Mouse (Mus musculus): ENCODE results near the gene Spon1. TPM values are rescaled to one million over a fixed set of nuclear protein-coding genes. Genes with fewer than 3 reads are reported as not detected.

Gene Spon1
- total and polyA plus RNA-seq, 3 experiments: not detected

DNA sequence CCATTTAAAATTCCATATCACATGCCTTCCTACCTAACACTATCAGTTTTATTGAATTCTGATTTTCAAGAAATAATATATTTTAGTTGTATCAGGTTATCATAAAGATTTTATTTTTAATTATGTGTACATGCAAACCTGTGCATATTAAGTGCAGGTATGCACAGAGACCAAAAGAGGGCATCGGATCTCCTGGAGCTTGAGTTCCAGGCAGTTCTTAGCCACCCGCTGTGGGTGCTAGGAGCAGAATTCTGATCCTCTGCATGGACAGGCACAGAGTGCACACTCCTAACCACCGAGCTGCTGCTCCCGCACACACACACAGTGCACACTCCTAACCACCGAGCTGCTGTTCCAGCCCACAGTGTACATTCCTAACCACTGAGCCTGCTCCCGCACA lies 294.6 kb downstream of the Spon1 start:
- H3K36me3 ChIP-seq (replicated peaks in 1 of 2; ENCODE audit: control insufficient read depth in 1 of 2, insufficient read depth in 1 of 2, low read length in 1 of 2): peaks cover 0 to 25% of the 10 kb centered on the region in 2 experiments
- in situ Hi-C loops (cut with MboI; ENCODE audit: low pct_ligation_motif_present, low pct_unique_long_range_greater_than_20kb, low sequenced_read_pairs) (loop anchor here (25.0 kb wide), 1 partner anchor 577 kb away; the partner anchor contains the start of gene Calca), dilution Hi-C loops (cut with MboI; ENCODE audit: extremely low pct_ligation_motif_present, extremely low pct_unique_long_range_greater_than_20kb, low sequenced_read_pairs) (no loop called here)
- no peaks in the 10 kb centered on the region for H3K27me3 ChIP-seq (replicated peaks)
- no peak for DNase-seq (ENCODE audit: extremely low read depth)
- H3K9ac ChIP-seq (ENCODE audit: insufficient read depth, low read depth): no peak overlapping the region
- H3K4me1 ChIP-seq (ENCODE audit: control insufficient read depth in 1 of 2, insufficient read depth in 2 of 2): peaks cover 0 to 4% of the 10 kb centered on the region in 2 experiments; a peak in 1 of 4 replicates
- no peaks in the 10 kb centered on the region for H3K9me3 ChIP-seq (replicated peaks; ENCODE audit: low read length)
- no peaks in the 10 kb centered on the region for H3K79me2 ChIP-seq (replicated peaks; ENCODE audit: control insufficient read depth, extremely low read depth, insufficient read depth, poor library complexity, severe bottlenecking)
- H3K4me2 ChIP-seq (ENCODE audit: insufficient read depth, low read depth, poor library complexity, severe bottlenecking): no peak overlapping the region
- TF ChIP-seq MXI1 (IDR thresholded peaks at IDR 0.05; ENCODE audit: low read depth, low read length) (no peak), UBTF (IDR thresholded peaks at IDR 0.05; ENCODE audit: low read depth, low read length) (no peak), TBP (conservative IDR thresholded peaks at IDR 0.05; ENCODE audit: low read depth, low read length) (no peak), SMC3 (IDR thresholded peaks at IDR 0.05; ENCODE audit: low read depth, low read length) (no peak), SIN3A (IDR thresholded peaks at IDR 0.05; ENCODE audit: low read length) (no peak), CTCF (conservative IDR thresholded peaks at IDR 0.05 in 1 of 2, IDR thresholded peaks at IDR 0.05 in 1 of 2; ENCODE audit: low read depth in 2 of 2, low read length in 2 of 2) (no peak), MYC (IDR thresholded peaks at IDR 0.05; ENCODE audit: low read depth, low read length) (no peak), POLR2AphosphoS2 (IDR thresholded peaks at IDR 0.05; ENCODE audit: low read depth, low read length) (no peak), E2F4 (IDR thresholded peaks at IDR 0.05; ENCODE audit: insufficient replicate concordance, low read depth, low read length) (no peak), TCF12 (IDR thresholded peaks at IDR 0.05; ENCODE audit: low read depth, low read length) (no peak), BHLHE40 (IDR thresholded peaks at IDR 0.05; ENCODE audit: low read depth, low read length) (no peak), ZC3H11A (IDR thresholded peaks at IDR 0.05; ENCODE audit: low read depth, low read length) (no peak), RAD21 (IDR thresholded peaks at IDR 0.05; ENCODE audit: low read depth, low read length) (no peak), NELFE (IDR thresholded peaks at IDR 0.05; ENCODE audit: low read depth, low read length) (no peak), MAX (IDR thresholded peaks at IDR 0.05; ENCODE audit: low read length) (no peak), RCOR1 (conservative IDR thresholded peaks at IDR 0.05; ENCODE audit: low read depth, low read length) (no peak)
- H3K4me3 ChIP-seq (replicated peaks in 1 of 3; ENCODE audit: low read depth in 2 of 3, low read length in 2 of 3, poor library complexity in 1 of 3): no peak overlapping the region
- H3K27ac ChIP-seq (ENCODE audit: insufficient read depth, low read depth): no peak overlapping the region

DNA sequence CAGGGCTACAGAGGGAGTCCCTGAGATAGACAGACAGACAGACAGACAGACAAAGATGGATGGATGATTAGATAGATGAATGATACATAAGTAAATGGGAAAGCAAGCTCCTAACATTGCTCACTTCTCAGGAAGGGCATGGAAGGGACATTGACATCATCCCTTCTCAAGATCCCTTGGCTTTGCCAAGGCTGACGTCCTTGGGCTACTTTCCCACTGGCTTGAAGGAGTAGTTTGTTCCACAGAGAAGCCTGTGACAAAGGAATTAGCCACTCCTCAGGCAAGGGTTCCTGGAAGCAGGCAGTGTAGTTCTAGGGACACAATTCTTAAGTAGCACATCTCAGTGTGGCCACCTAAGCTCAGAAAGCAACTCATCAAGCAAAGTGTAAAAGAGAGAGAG lies 296.7 kb downstream of the Spon1 start:
- Histone ChIP-seq H3K4me3 (replicated peaks in 1 of 3; ENCODE audit: low read depth in 2 of 3, low read length in 2 of 3, poor library complexity in 1 of 3) (no peak overlapping the region), H3K27me3 (replicated peaks) (no peaks in the 10 kb centered on the region), H3K36me3 (replicated peaks in 1 of 2; ENCODE audit: control insufficient read depth in 1 of 2, insufficient read depth in 1 of 2, low read length in 1 of 2) (peaks cover 0 to 12% of the 10 kb centered on the region in 2 experiments), H3K79me2 (replicated peaks; ENCODE audit: control insufficient read depth, extremely low read depth, insufficient read depth, poor library complexity, severe bottlenecking) (no peaks in the 10 kb centered on the region), H3K27ac (ENCODE audit: insufficient read depth, low read depth) (no peak overlapping the region), H3K4me2 (ENCODE audit: insufficient read depth, low read depth, poor library complexity, severe bottlenecking) (no peak overlapping the region), H3K4me1 (ENCODE audit: control insufficient read depth in 1 of 2, insufficient read depth in 2 of 2) (peaks cover 0 to 9% of the 10 kb centered on the region in 2 experiments; a peak in 2 of 4 replicates), H3K9ac (ENCODE audit: insufficient read depth, low read depth) (no peak overlapping the region), H3K9me3 (replicated peaks; ENCODE audit: low read length) (no peaks in the 10 kb centered on the region)
- in situ Hi-C loops (cut with MboI; ENCODE audit: low pct_ligation_motif_present, low pct_unique_long_range_greater_than_20kb, low sequenced_read_pairs): loop anchor here (25.0 kb wide), 1 partner anchor 575 kb away; the partner anchor contains the start of gene Calca
- no peak for DNase-seq (ENCODE audit: extremely low read depth)
- dilution Hi-C loops (cut with MboI; ENCODE audit: extremely low pct_ligation_motif_present, extremely low pct_unique_long_range_greater_than_20kb, low sequenced_read_pairs): no loop called here
- TF ChIP-seq ELF1 (IDR thresholded peaks at IDR 0.05; ENCODE audit: low read depth, low read length): no peak
- no peak for TF ChIP-seq POLR2AphosphoS2 (IDR thresholded peaks at IDR 0.05; ENCODE audit: low read depth, low read length)
- no peak for TF ChIP-seq ZMIZ1 (IDR thresholded peaks at IDR 0.05; ENCODE audit: low read depth, low read length)
- TF ChIP-seq USF1 (IDR thresholded peaks at IDR 0.05; ENCODE audit: low read depth, low read length): no peak
- no peak for TF ChIP-seq POLR2A (IDR thresholded peaks at IDR 0.05; ENCODE audit: low read depth, low read length)
- no peak for TF ChIP-seq NRF1 (IDR thresholded peaks at IDR 0.05; ENCODE audit: low read depth, low read length)
- no peak for TF ChIP-seq ZNF384 (IDR thresholded peaks at IDR 0.05; ENCODE audit: low read depth, low read length)
- no peak for TF ChIP-seq SIN3A (IDR thresholded peaks at IDR 0.05; ENCODE audit: low read length)
- TF ChIP-seq PAX5 (IDR thresholded peaks at IDR 0.05; ENCODE audit: low read length): no peak
- TF ChIP-seq IRF4 (IDR thresholded peaks at IDR 0.05; ENCODE audit: low read depth, low read length): no peak
- no peak for TF ChIP-seq CHD1 (IDR thresholded peaks at IDR 0.05; ENCODE audit: low read depth, low read length)
- TF ChIP-seq EP300 (IDR thresholded peaks at IDR 0.05; ENCODE audit: low read length): no peak
- no peak for TF ChIP-seq TBP (conservative IDR thresholded peaks at IDR 0.05; ENCODE audit: low read depth, low read length)
- TF ChIP-seq TCF12 (IDR thresholded peaks at IDR 0.05; ENCODE audit: low read depth, low read length): no peak
